ENCODE assay signal across 14 mouse cellular contexts in the genomic region with DNA sequence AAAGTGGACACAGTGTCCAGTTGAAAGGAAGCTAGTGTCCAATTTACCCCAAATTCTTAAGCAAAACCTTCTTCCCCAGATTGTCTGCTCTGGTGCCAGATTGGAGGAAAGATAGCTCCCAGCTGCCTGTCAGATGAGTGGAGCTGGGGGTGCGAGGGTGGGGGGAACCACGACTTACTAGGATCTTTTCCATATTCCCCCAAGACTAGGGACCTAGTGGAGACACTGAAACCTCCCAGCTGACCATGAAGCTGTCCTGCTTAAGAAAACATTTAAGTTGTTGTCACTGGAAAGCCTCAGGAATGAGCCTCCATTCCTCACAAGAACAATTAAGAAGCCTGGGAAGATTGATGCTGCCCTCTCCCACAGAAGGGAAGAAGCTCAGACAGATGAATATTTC.
DNase-seq lines count a peak whose midpoint lies in the region; ATAC-seq and TF ChIP-seq lines count a peak whose summit lies in the region.
"Had no signal": no experiment of that assay in that cellular context is flagged by ENCODE, and none has a peak within 500 bp of the region (broad histone marks: within the 10 kb centered on the region; RNA-seq: fewer than 3 reads in every experiment).

No protein-coding gene starts in this region.

- no peaks in the 10 kb centered on the region for H3K36me3 ChIP-seq in lung, embryonic 16.5 days (ENCODE audit: control insufficient read depth, insufficient read depth, low read length)
- H3K36me3 ChIP-seq in stomach, postnatal 0 days (ENCODE audit: control insufficient read depth, insufficient read depth, low read length): no peaks in the 10 kb centered on the region
- H3K36me3 ChIP-seq in midbrain, embryonic 14.5 days (ENCODE audit: control insufficient read depth, insufficient read depth, low read length): no peaks in the 10 kb centered on the region
- H3K36me3 ChIP-seq: hindbrain, embryonic 10.5 days; limb, embryonic 15.5 days; midbrain, embryonic 13.5 days had no signal

- peak; percentile 91 for ATAC-seq in lung, embryonic 16.5 days (ENCODE audit: low read depth)
- ATAC-seq in stomach, postnatal 0 days (ENCODE audit: low FRiP score, low TSS enrichment): peak; percentile 21; the same call in 1 of the 2 replicates
- ATAC-seq in midbrain, embryonic 14.5 days (ENCODE audit: low FRiP score, low TSS enrichment): no peak
- ATAC-seq: midbrain, embryonic 13.5 days had no signal

- H3K9me3 ChIP-seq in lung, embryonic 16.5 days (ENCODE audit: control insufficient read depth, low read length): no peaks in the 10 kb centered on the region
- H3K9me3 ChIP-seq in stomach, postnatal 0 days (ENCODE audit: control insufficient read depth, low read length): no peaks in the 10 kb centered on the region
- H3K9me3 ChIP-seq in midbrain, embryonic 14.5 days (ENCODE audit: control insufficient read depth, low read length): no peaks in the 10 kb centered on the region
- H3K9me3 ChIP-seq: hindbrain, embryonic 10.5 days; limb, embryonic 15.5 days; midbrain, embryonic 13.5 days had no signal

- no peak for TF ChIP-seq CTCF in stomach, postnatal 0 days (IDR thresholded peaks at IDR 0.05; ENCODE audit: low read depth)

- H3K4me2 ChIP-seq in lung, embryonic 16.5 days (ENCODE audit: low read depth, low read length): no peak overlapping the region
- H3K4me2 ChIP-seq in stomach, postnatal 0 days (replicated peaks; ENCODE audit: low read depth): no peak overlapping the region
- H3K4me2 ChIP-seq in midbrain, embryonic 14.5 days (ENCODE audit: low read length): no peak overlapping the region
- H3K4me2 ChIP-seq: limb, embryonic 15.5 days; midbrain, embryonic 13.5 days had no signal

- WGBS in lung, embryonic 16.5 days: 36% methylated on average over 2 of the region's 2 CpGs
- WGBS in stomach, postnatal 0 days: 26% methylated on average over 2 of the region's 2 CpGs
- 62% methylated on average over 2 of the region's 2 CpGs for WGBS in midbrain, embryonic 14.5 days

- intact Hi-C loops in heart, postnatal 36 days (cut with DNase I): no loop called here

- no peak overlapping the region for H3K4me3 ChIP-seq in lung, embryonic 16.5 days (ENCODE audit: low read length)
- no peak overlapping the region for H3K4me3 ChIP-seq in stomach, postnatal 0 days (ENCODE audit: low read depth, low read length)
- no peak overlapping the region for H3K4me3 ChIP-seq in midbrain, embryonic 14.5 days (replicated peaks; ENCODE audit: low read depth, low read length)
- H3K4me3 ChIP-seq: hindbrain, embryonic 10.5 days; limb, embryonic 15.5 days; midbrain, embryonic 13.5 days had no signal

- no peak for TF ChIP-seq EP300 in stomach, postnatal 0 days (optimal IDR thresholded peaks at IDR 0.05)

- no peaks in the 10 kb centered on the region for H3K4me1 ChIP-seq in lung, embryonic 16.5 days (replicated peaks; ENCODE audit: control insufficient read depth, insufficient read depth, low read length)
- no peaks in the 10 kb centered on the region for H3K4me1 ChIP-seq in stomach, postnatal 0 days (replicated peaks; ENCODE audit: control insufficient read depth, insufficient read depth)
- no peaks in the 10 kb centered on the region; the same call in 1 of the 2 replicates for H3K4me1 ChIP-seq in midbrain, embryonic 14.5 days (ENCODE audit: control insufficient read depth, insufficient read depth, low read length)

- no peaks in the 10 kb centered on the region for H3K27me3 ChIP-seq in lung, embryonic 16.5 days (ENCODE audit: control insufficient read depth, insufficient read depth, low read depth, low read length)
- H3K27me3 ChIP-seq in stomach, postnatal 0 days (ENCODE audit: control insufficient read depth, insufficient read depth, low read length): no peaks in the 10 kb centered on the region
- no peaks in the 10 kb centered on the region for H3K27me3 ChIP-seq in midbrain, embryonic 14.5 days (ENCODE audit: control insufficient read depth, insufficient read depth, low read length)
- H3K27me3 ChIP-seq: limb, embryonic 15.5 days; midbrain, embryonic 13.5 days had no signal

- peak; percentile 90 for DNase-seq in heart, adult 11 months
- DNase-seq in heart, postnatal 36 days: no peak
- no peak for DNase-seq in lung, postnatal 14 days
- DNase-seq in kidney, postnatal 10 days: peak; percentile 80
- DNase-seq in stomach, postnatal 0 days (ENCODE audit: low spot score): no peak
- DNase-seq in thymus, postnatal 36 days: no peak
- DNase-seq in midbrain, embryonic 14.5 days: no peak
- DNase-seq: cerebellum, adult 2 months; right cerebral cortex, postnatal 25 days; thymus, postnatal 25 days had no signal

- no peak overlapping the region for H3K9ac ChIP-seq in lung, embryonic 16.5 days (ENCODE audit: low read length)
- no peak overlapping the region for H3K9ac ChIP-seq in stomach, postnatal 0 days (ENCODE audit: low read length)
- H3K9ac ChIP-seq in midbrain, embryonic 14.5 days (replicated peaks; ENCODE audit: low read length): no peak overlapping the region
- H3K9ac ChIP-seq: limb, embryonic 15.5 days; midbrain, embryonic 13.5 days had no signal

- no peak overlapping the region; the same call in 1 of the 2 replicates for H3K27ac ChIP-seq in lung, embryonic 16.5 days (ENCODE audit: low read length)
- H3K27ac ChIP-seq in stomach, postnatal 0 days (replicated peaks): no peak overlapping the region
- no peak overlapping the region for H3K27ac ChIP-seq in midbrain, embryonic 14.5 days (replicated peaks; ENCODE audit: low read depth, low read length)
- H3K27ac ChIP-seq: hindbrain, embryonic 10.5 days; limb, embryonic 15.5 days; midbrain, embryonic 13.5 days had no signal

Comparison
In these comparisons a context has a peak if more than half of its experiments do, and no peak if none do; other contexts are left out.
1. DNase-seq: peak in heart, adult 11 months (single experiment) and kidney, postnatal 10 days (single experiment); none in heart, postnatal 36 days (0 of 2), lung, postnatal 14 days (single experiment), stomach, postnatal 0 days (single experiment), thymus, postnatal 36 days (0 of 2) and midbrain, embryonic 14.5 days (single experiment).